Mouse (Mus musculus) erythroblast, embryonic 14.5 days (primary cell): ENCODE measurements around the gene Ostf1.

Source experiments
- GATA1 ChIP-seq: IDR thresholded peaks from 2 replicates; pipeline ENCODE4 v1.6.1; 2012; ENCODE audit warnings: low read length, inconsistent platforms, mixed read lengths
- TAL1 ChIP-seq: IDR thresholded peaks from 3 replicates; pipeline ENCODE4 v1.6.1; 2012; ENCODE audit warnings: low read length, inconsistent platforms, mixed read lengths

DNA sequence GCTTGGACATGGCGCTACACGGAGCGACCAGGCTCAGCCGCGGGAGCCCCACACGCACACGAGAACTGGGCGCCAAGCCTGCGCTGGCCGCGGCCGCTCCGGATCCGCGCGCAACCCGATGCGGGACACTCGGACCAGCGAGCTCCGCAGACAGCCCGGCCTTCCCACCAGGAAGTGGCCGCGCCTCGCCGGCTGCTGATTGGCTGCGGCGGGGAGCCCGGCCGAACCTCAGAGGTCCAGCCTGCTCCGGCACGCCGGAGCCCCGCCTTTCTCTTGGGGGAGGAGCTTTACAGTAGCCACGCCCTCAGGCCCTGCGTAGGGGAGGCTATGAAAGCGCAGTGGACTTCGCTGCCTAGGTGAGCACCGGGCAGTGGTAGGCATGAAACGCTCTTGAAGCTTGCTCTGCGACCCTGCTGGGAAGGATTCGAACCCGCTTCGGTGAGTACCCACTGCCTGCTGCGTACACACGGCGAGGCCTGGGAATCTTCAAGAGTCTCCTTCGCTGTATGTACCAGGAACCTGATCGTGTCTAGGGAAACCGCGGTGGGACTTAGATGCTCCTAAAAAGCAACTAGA lies at the start of gene Ostf1, which contains the start of gene Nmrk1:
- TF ChIP-seq TAL1 (no peak), GATA1 (no peak)
